Mouse (Mus musculus) limb, embryonic 14.5 days (tissue): ENCODE results near the gene Dis3l. TPM values are rescaled to one million over a fixed set of nuclear protein-coding genes. Genes with fewer than 3 reads are reported as not detected.
"Not testable (repeated sequence)": the region's sequence is repeated elsewhere in the genome, so short reads cannot be mapped to it uniquely, and the experiment has no call there.

Experiments
- ATAC-seq: fragments of 200-750 bp; cut with Nextera tagmentation; 2 replicates; pipeline ENCODE4 v1.8.0; 2017; ENCODE audit warnings: low read depth, moderate number of reproducible peaks, moderate TSS enrichment; ENCODE audit not compliant: low FRiP score
- DNase-seq: peaks from one replicate; pipeline ENCODE4 v3.0.0-alpha.2; 2015; ENCODE audit warnings: low spot score
- H3K27ac ChIP-seq: fragments of 300-500 bp; sonication (generic); replicated peaks from 2 replicates; pipeline ENCODE4 v1.5.1; 2014; ENCODE audit warnings: low read depth, mild to moderate bottlenecking, low read length, moderate library complexity, mixed read lengths
- H3K27me3 ChIP-seq: fragments of 300-500 bp; sonication (generic); 2 replicates; pipeline ENCODE4 v1.6.1; 2014; ENCODE audit warnings: low read length, mixed read lengths; ENCODE audit not compliant: control insufficient read depth, insufficient read depth
- H3K36me3 ChIP-seq: fragments of 300-500 bp; sonication (generic); 2 replicates; pipeline ENCODE4 v1.6.1; 2014; ENCODE audit warnings: mild to moderate bottlenecking, low read length, moderate library complexity, mixed read lengths; ENCODE audit not compliant: control insufficient read depth, insufficient read depth
- H3K4me1 ChIP-seq: fragments of 300-500 bp; sonication (generic); 2 replicates; pipeline ENCODE4 v1.6.1; 2014; ENCODE audit warnings: antibody characterized with exemption, low read length, mixed read lengths; ENCODE audit not compliant: control insufficient read depth, insufficient read depth
- H3K4me2 ChIP-seq: fragments of 300-500 bp; sonication (generic); replicated peaks from 2 replicates; pipeline ENCODE4 v1.6.1; 2014; ENCODE audit warnings: low read depth, mild to moderate bottlenecking, low read length, moderate library complexity; ENCODE audit not compliant: severe bottlenecking
- H3K4me3 ChIP-seq: fragments of 300-500 bp; sonication (generic); replicated peaks from 2 replicates; pipeline ENCODE4 v1.5.1; 2014; ENCODE audit warnings: low read length
- H3K9ac ChIP-seq: fragments of 300-500 bp; sonication (generic); 2 replicates; pipeline ENCODE4 v1.6.1; 2014; ENCODE audit warnings: mild to moderate bottlenecking, low read depth, low read length, moderate library complexity; ENCODE audit not compliant: severe bottlenecking
- H3K9me3 ChIP-seq: fragments of 300-500 bp; sonication (generic); 2 replicates; pipeline ENCODE4 v1.6.1; 2016; ENCODE audit warnings: low read length; ENCODE audit not compliant: control insufficient read depth
- POLR2A ChIP-seq: fragments of 200-500 bp; IDR thresholded peaks from 2 replicates; pipeline ENCODE4 v1.8.0; 2012; ENCODE audit warnings: inconsistent platforms, mild to moderate bottlenecking, moderate library complexity, borderline replicate concordance; ENCODE audit not compliant: insufficient read depth, insufficient read length; ENCODE audit errors: extremely low read depth
- WGBS: fragments of 180-500 bp; shearing (Covaris S2); extraction: QIAGEN DNeasy Blood & Tissue Kit; methylation state at CpG from one replicate; pipeline ENCODE4 v1.1.7; 2014; 5-methylcytosine and 5-hydroxymethylcytosine counted together
- polyA plus RNA-seq, 2 experiments: library from polyadenylated mRNA; depleted of rRNA in 1 of 2; stranded (reverse) in 1 of 2; unstranded in 1 of 2; fragments of >200 nt; fragmentation: Nextera tagmentation in 1 of 2; extraction: Ambion mirVana in 1 of 2; gene quantifications; 2 replicates each; pipeline versions ENCODE4 v1.2.1 to v1.2.3; 2012 to 2014

Gene Dis3l
- polyA plus RNA-seq, 2 experiments: 19.1 to 19.9 TPM

DNA sequence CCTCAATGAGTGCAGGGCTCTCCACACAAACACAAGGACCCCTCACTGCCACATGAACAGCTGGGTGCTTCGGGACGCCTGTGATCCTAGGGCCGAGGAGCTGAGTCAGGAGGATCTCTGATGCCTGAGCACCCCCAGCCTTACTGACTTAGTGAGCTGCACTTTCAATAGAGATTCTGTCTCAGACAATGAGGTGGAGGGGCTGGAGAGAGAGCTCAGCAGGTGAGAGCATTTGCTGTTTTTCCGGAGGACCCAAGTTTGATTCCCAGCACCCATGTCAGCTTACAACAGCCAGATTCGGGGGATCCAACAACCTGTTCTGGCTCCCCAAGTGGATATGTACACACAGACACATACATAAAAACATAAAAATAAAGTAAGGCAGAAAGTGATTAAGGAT lies 24.1 kb downstream of the Dis3l start:
- WGBS: 93% methylated on average over 5 of the region's 5 CpGs
- H3K36me3 ChIP-seq: peaks cover 78% of the 10 kb centered on the region

GRCm38 (mm10) chr9:64314696-64315095 lies 26.4 kb downstream of the Dis3l start:
- no peaks in the 10 kb centered on the region for H3K4me1 ChIP-seq
- H3K9ac ChIP-seq: no peak overlapping the region
- no peak overlapping the region for H3K4me3 ChIP-seq
- no peak for ATAC-seq
- H3K27me3 ChIP-seq: no peaks in the 10 kb centered on the region
- H3K9me3 ChIP-seq: no peaks in the 10 kb centered on the region
- H3K27ac ChIP-seq: no peak overlapping the region
- TF ChIP-seq POLR2A: no peak
- H3K36me3 ChIP-seq: peaks cover 75% of the 10 kb centered on the region
- no peak for DNase-seq
- WGBS: 90% methylated on average over 6 of the region's 6 CpGs
- no peak overlapping the region for H3K4me2 ChIP-seq

More for the DNA sequence above, 24.1 kb downstream of the Dis3l start:
- H3K9ac ChIP-seq: no peak overlapping the region
- H3K27ac ChIP-seq: no peak overlapping the region
- H3K4me3 ChIP-seq: no peak overlapping the region
- no peak overlapping the region for H3K4me2 ChIP-seq
- no peaks in the 10 kb centered on the region for H3K27me3 ChIP-seq
- TF ChIP-seq POLR2A: no peak
- H3K4me1 ChIP-seq: no peaks in the 10 kb centered on the region
- DNase-seq (no peak), ATAC-seq (no peak)
- no peaks in the 10 kb centered on the region for H3K9me3 ChIP-seq

- DNase-seq: no peak
- no peak overlapping the region for H3K4me3 ChIP-seq
- no peaks in the 10 kb centered on the region for H3K27me3 ChIP-seq
- no peak overlapping the region for H3K27ac ChIP-seq
- no peaks in the 10 kb centered on the region for H3K4me1 ChIP-seq
- 36% methylated on average over 1 of the region's 1 CpGs for WGBS
- H3K9ac ChIP-seq: no peak overlapping the region
- H3K36me3 ChIP-seq: peaks cover 69% of the 10 kb centered on the region
- H3K9me3 ChIP-seq: no peaks in the 10 kb centered on the region
- no peak for TF ChIP-seq POLR2A
- H3K4me2 ChIP-seq: no peak overlapping the region
- ATAC-seq: no peak
Observed at GRCm38 (mm10) chr9:64312128-64312527, 29.0 kb downstream of the Dis3l start.

DNA sequence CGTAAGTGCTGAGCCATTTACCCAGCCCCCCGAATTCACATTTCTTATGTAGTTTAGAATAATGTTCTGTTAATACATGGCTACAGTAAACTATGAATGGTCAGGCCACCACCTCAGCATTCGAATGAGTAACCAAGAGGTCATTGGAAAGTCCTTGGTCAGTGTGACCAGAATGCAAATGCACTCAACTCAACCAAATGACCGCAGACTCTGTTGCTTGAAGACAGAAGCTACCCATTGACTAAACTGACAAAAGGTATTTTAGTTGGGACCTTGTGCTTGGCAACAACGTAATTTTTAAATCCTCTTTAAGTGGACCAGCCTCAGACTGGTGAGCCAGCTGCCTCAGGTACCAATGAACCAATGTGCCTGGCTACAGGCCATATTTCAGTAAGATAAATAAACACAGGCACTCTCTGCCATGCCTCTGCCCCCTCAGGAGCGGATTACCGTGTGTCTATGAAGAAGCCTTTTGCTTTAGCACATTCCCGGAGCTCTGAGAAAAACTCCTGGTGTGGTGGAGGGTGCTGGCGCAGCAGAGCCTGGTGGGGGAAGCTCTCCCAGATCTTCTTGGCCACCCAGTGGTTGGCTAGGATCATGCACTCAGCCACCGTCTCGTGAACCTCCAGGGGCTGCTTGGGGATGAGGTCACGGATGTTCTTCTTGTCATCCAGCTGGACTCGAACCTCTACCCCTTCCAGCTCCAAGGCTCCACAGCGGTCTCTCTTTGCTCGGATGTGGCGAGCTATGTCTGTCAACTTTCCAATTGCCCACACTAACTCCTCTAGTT lies 29.9 kb downstream of the Dis3l start:
- no peak for TF ChIP-seq POLR2A
- no peak for DNase-seq
- Histone ChIP-seq H3K27me3 (no peaks in the 10 kb centered on the region), H3K36me3 (peaks cover 70% of the 10 kb centered on the region), H3K9me3 (no peaks in the 10 kb centered on the region), H3K4me3 (no peak overlapping the region), H3K4me1 (no peaks in the 10 kb centered on the region), H3K4me2 (no peak overlapping the region), H3K9ac (no peak overlapping the region), H3K27ac (no peak overlapping the region)
- 74% methylated on average over 16 of the region's 16 CpGs for WGBS
- ATAC-seq: no peak

GRCm38 (mm10) chr9:64306476-64307312 lies 34.4 kb downstream of the Dis3l start:
- TF ChIP-seq POLR2A: no peak
- 85% methylated on average over 6 of the region's 6 CpGs for WGBS
- no peaks in the 10 kb centered on the region for H3K9me3 ChIP-seq
- no peak for ATAC-seq
- no peaks in the 10 kb centered on the region for H3K27me3 ChIP-seq
- H3K36me3 ChIP-seq: peaks cover 80% of the 10 kb centered on the region
- no peak overlapping the region for H3K27ac ChIP-seq
- H3K4me1 ChIP-seq: no peaks in the 10 kb centered on the region
- DNase-seq: no peak
- no peak overlapping the region for H3K4me3 ChIP-seq
- no peak overlapping the region for H3K9ac ChIP-seq
- H3K4me2 ChIP-seq: no peak overlapping the region

GRCm38 (mm10) chr9:64303086-64303485 lies 38.0 kb downstream of the Dis3l start:
- not testable (repeated sequence) for H3K4me1 ChIP-seq, H3K27ac ChIP-seq, H3K4me2 ChIP-seq, H3K9me3 ChIP-seq, H3K4me3 ChIP-seq, ATAC-seq, DNase-seq, H3K27me3 ChIP-seq, H3K9ac ChIP-seq
- H3K36me3 ChIP-seq: peaks cover 76% of the 10 kb centered on the region
- 95% methylated on average over 4 of the region's 4 CpGs for WGBS
